Mouse (Mus musculus): ENCODE results near the gene Vps29. TPM values are rescaled to one million over a fixed set of nuclear protein-coding genes. Genes with fewer than 3 reads are reported as not detected.

Vps29 gene
- 135 TPM for polyA plus RNA-seq (2017; shearing (Covaris generic))

GRCm38 (mm10) chr5:122353807-122354491 lies at the start of gene Vps29, which contains the start of gene Rad9b:
Gene Vps29, plus strand, starts transcription at chr5:122354369.
Gene Rad9b, minus strand, starts transcription at chr5:122354233.

GRCm38 (mm10) chr5:122371591-122372191 lies 17.5 kb downstream of the Vps29 start, which contains the start of gene Gpn3:
Gene Gpn3, plus strand, starts transcription at chr5:122371876.

DNA sequence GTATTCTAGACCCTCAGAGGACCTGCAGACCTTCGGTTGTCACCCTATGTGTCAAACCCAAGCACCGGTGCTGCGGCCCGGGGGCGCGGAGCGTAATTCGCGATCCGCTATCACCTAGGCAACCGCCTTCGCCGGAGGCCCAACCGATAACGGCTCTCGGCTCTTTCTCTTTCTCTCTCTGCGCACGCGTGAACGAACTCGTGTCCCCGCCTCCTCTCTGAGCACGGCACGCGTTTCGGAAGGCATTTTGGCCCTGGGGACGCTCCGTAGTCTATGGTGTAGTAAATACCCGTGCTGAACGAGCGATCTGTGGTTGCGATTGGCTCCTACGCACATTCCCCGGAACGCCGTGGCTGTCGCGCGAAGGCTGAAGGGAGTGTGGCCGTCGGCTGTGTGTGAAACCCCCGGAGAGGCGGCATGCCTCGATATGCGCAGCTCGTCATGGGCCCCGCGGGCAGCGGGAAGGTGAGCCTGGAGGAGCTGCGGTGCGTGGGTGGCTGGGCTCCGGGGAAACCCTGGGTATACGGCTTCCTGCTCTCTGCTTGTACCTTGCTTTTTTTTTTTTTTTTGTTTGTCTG lies 18.1 kb downstream of the Vps29 start, which contains the start of gene Fam216a:
Gene Fam216a, minus strand, starts transcription at position 173 of the 578 bp plus-strand sequence.

GRCm38 (mm10) chr5:122391786-122392180 lies 37.6 kb downstream of the Vps29 start, which contains the start of gene Arpc3:
Gene Arpc3, plus strand, starts transcription at chr5:122391878.

Other genes starting within 250 kb of the Vps29 start
- 0.24 TPM for gene Ccdc63, start 213.5 kb upstream of the Vps29 start, polyA plus RNA-seq (2017; shearing (Covaris generic))
- gene Ppp1cc, start 196.1 kb upstream of the Vps29 start, polyA plus RNA-seq (2017; shearing (Covaris generic)), result 382 TPM
- 118 TPM for gene Hvcn1, start 147.6 kb upstream of the Vps29 start, polyA plus RNA-seq (2017; shearing (Covaris generic))
- 1.3 TPM for gene Tctn1, start 89.9 kb upstream of the Vps29 start, polyA plus RNA-seq (2017; shearing (Covaris generic))
- 53.5 TPM for gene Pptc7, start 70.0 kb upstream of the Vps29 start, polyA plus RNA-seq (2017; shearing (Covaris generic))
- gene Rad9b, start 136 bp upstream of the Vps29 start, polyA plus RNA-seq (2017; shearing (Covaris generic)), result 7.1 TPM
- 79.9 TPM for gene Gpn3, start 17.5 kb downstream of the Vps29 start, polyA plus RNA-seq (2017; shearing (Covaris generic))
- gene Fam216a, start 18.0 kb downstream of the Vps29 start, polyA plus RNA-seq (2017; shearing (Covaris generic)), result 18.8 TPM
- 443 TPM for gene Arpc3, start 37.5 kb downstream of the Vps29 start, polyA plus RNA-seq (2017; shearing (Covaris generic))
- gene Anapc7, start 67.3 kb downstream of the Vps29 start, polyA plus RNA-seq (2017; shearing (Covaris generic)), result 31.6 TPM
- gene Atp2a2, start 147.9 kb downstream of the Vps29 start, polyA plus RNA-seq (2017; shearing (Covaris generic)), result 95.7 TPM